Mouse (Mus musculus) brown adipose tissue, adult 24 weeks (tissue): ENCODE measurements around the gene Kcnmb2. TPM values are rescaled to one million over a fixed set of nuclear protein-coding genes. Genes with fewer than 3 reads are reported as not detected.

Experiments
- H3K27ac ChIP-seq: fragments of 200-500 bp; replicated peaks from 2 replicates; pipeline ENCODE4 v1.5.1; 2012; ENCODE audit warnings: low read depth, mild to moderate bottlenecking, low read length
- H3K4me1 ChIP-seq: fragments of 200-500 bp; 2 replicates; pipeline ENCODE4 v1.6.1; 2012; ENCODE audit warnings: low read length, mixed read lengths; ENCODE audit not compliant: control insufficient read depth, insufficient read depth, insufficient read length
- H3K4me3 ChIP-seq: fragments of 200-500 bp; 2 replicates; pipeline ENCODE4 v1.5.1; 2012; ENCODE audit warnings: low read depth, mild to moderate bottlenecking, low read length, moderate library complexity; ENCODE audit not compliant: insufficient read depth
- polyA plus RNA-seq: library from polyadenylated mRNA; stranded (reverse); fragments of >200 nt; gene quantifications from 2 replicates; pipeline ENCODE4 v1.2.4, GENCODE M21; 2012; ENCODE audit not compliant: missing spikeins, insufficient read depth, insufficient read length

Gene Kcnmb2
- polyA plus RNA-seq, result not detected in 2 replicates

DNA sequence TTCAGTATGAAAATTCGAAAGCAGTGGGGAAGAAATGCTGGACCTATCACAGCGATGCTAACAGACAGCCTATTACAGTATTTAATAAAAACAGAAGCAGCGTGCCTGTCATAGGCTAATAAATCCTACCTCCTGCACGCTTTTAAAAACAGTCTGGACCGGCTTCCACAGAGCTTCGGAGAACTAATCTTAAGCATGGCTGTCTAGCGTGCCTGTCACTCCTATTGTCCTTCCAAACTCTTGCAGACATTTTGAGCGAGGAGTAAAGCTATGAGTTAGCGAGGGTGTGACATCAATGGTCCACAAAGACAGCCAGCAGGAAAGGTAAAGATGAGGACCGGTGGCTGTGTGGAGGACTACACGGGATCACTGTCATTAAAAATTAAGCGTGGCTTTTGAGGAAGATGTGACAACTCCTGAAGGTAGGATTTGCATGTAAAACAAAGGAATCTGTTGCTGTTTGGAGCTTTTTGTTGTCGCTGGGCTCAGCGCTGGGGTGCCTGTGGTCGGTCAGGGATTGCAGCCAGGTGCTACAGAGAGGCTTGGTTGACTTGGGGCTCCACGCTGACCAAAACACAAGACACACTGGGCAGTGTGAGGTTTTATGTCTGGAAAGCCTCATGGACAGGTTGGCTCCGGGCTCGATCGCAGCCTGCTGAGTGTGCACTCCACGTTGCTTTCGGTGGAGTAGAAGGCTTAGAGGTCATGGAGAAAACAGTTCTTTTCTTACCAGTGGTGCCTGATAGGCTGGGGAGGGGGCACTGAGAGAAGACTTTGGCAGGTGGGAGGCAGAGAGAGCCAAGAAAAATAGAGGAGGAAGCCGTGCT, at the start of gene Kcnmb2:
Gene Kcnmb2 (plus strand): TSS at position 4 of the 827 bp plus-strand sequence.
- no peak within 1 kb of the TSS for H3K27ac ChIP-seq
- no peak within 1 kb of the TSS for H3K4me3 ChIP-seq

DNA sequence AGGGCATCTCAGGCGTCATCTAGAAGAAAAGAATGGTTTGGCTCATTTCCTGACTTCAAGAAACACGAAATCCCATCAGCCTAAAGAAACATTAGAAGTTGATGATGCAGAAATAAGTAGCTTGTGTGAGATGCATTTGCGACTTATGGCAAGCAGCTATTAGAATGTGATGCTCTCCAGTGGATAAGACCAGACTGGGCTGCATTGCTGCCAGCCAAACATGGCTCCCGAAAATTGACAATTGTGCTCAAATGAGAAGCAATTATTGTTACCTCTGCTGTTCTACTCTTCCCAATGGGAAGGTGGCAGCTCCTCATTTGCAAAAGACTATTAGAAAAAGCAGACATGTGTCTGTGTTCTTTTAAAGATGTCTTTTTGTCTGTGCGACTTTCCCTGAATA, 38.8 kb upstream of the Kcnmb2 start:
- Histone ChIP-seq H3K27ac (no peak overlapping the region), H3K4me1 (no peaks in the 10 kb centered on the region), H3K4me3 (no peak overlapping the region)

More for the DNA sequence above, at the start of gene Kcnmb2:
- no peaks in the 10 kb centered on the region for H3K4me1 ChIP-seq

DNA sequence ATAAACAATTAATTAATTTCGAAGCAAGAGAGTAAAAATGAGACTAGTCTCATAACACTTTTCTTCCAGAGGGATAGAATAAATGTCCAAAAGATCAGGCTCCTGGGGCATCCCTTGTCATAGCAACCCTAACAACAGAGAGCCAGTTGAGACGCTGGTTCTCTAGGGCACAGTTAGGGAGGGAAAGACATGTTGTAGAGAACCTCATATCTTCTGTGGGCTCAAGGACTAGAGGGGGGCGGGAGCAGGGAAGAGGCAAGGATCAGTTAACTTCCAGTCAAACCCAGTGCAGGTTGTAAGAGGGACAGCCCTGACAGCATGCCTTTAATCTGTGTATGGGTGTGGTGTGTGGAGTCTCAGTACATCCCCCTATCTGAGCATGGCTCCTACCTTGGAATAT, 38.2 kb upstream of the Kcnmb2 start:
- H3K4me3 ChIP-seq, result no peak overlapping the region
- no peaks in the 10 kb centered on the region for H3K4me1 ChIP-seq
- H3K27ac ChIP-seq, result no peak overlapping the region

DNA sequence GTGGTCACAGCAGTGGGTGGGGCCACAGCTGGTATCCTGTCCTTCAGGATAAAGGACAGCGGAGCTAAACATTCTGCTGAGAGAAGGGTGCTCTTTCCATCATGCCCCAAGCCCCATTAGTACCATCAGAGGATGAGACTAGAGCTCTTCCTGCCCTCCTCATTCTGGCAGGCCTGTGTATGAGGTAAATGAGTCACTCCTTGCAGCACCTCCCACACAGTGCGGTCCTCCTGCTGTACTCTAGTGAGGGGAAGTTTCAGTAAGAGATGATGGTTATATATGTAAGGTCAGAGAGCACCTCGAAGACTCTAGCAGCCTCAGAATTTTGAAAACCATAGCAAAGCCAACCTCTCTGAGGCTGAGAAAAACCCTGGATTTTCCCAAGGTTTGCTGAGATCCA, 30.8 kb upstream of the Kcnmb2 start:
- Histone ChIP-seq H3K4me3 (no peak overlapping the region), H3K4me1 (no peaks in the 10 kb centered on the region), H3K27ac (no peak overlapping the region)

DNA sequence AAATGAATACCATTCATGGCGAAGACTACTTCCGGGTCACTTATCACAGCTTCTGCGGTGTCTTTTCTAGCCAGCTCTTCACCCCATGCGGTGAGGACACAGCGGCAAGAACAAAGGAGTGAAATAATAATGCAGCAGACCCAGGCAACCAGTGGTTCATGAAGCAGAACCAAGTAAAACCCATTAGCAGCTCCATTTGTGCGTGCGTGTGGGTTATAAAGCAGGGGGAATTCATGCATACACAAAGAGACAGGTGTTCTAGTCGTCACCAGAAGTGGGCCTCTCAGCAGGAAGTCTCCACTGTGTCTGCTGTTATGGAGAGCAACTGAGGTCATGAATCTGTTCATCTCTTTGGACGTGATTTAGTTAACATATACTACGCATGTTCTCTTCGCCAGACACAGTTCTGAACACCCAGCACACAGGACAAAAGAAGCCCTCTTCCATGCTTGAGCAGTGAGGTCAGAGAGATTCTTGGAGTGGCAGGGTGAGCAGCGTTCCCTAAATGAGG, 19.6 kb upstream of the Kcnmb2 start:
- no peak overlapping the region for H3K4me3 ChIP-seq
- H3K27ac ChIP-seq, result no peak overlapping the region
- H3K4me1 ChIP-seq, result no peaks in the 10 kb centered on the region

DNA sequence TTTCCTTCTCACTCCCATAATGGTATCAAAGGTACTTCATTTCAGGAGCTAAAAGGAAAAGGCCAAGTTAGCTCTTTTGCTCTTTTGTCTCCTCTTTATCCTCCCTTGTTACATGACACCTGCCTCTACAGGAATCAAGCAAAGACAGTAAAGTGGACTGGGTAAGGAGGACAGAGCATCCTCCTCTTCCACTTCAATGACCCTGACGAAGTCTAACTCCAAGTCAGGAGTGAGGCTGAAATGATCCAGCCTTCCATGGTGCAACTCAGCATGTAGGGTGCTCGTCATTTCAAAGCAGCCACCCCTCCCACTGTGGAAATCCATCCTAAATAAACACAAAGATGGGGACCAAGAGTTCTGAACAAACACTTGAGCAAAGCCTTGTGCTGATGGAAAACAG, 9.7 kb upstream of the Kcnmb2 start:
- Histone ChIP-seq H3K4me1 (no peaks in the 10 kb centered on the region), H3K4me3 (no peak overlapping the region), H3K27ac (no peak overlapping the region)

DNA sequence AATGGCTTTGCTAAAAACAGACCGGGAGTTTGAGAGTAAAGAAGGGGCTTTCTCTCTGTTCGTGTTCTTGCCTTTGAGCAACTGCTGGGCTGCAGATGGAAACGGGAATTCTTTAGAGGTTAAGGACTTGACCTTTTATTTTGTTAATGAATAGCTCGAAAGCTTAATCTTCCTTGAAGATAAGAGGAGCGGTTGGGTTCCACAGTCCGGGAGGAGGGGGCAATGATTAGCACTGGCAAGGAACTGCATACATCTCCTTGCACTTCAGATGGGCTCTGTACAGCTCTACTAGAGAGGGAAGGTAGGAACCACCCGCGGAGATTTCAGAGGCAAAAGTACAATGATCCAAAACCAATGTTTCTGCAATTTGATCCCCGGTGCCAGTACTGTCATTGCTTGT, 1.2 kb downstream of the Kcnmb2 start:
- Histone ChIP-seq H3K4me3 (no peak overlapping the region), H3K27ac (no peak overlapping the region), H3K4me1 (no peaks in the 10 kb centered on the region)

DNA sequence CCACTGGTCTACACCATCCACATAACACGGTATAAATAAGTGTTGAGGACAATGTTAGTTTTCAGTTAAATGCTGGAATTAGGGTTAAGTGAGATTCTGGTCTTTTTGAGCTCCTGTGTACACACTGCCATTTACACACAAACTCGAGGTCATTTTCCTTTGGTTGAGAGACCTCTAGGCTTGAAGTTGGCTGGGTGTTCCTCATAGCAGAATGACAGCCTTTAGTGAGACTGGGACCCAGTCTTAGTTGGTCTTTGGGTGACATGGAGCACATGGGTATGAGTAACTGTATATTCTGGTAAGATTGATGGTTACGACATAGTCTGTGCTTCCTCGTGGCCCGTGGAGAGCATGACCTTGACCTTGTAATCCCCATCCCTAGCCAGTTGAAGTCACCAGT, 1.8 kb downstream of the Kcnmb2 start:
- Histone ChIP-seq H3K4me3 (no peak overlapping the region), H3K4me1 (no peaks in the 10 kb centered on the region), H3K27ac (no peak overlapping the region)

DNA sequence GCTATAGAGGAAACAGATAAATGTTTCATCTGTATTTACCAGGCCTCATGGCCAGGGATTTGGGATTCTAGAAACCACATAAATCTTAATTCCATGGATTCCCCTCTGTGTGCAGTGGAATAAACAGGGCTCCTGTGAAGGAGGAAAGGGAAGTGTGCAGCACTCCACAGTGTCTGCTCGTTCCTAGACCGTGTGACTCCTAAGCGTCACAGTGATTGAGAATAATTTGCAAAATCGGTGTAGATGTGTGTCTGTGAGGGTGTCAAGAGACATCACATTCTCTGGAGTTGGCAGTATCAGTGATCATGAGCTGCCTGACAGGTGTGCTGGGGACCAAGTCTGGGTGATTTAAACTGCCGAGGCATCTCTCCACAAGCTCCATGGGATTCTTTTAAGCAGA, 8.9 kb downstream of the Kcnmb2 start:
- H3K4me1 ChIP-seq, result no peaks in the 10 kb centered on the region

DNA sequence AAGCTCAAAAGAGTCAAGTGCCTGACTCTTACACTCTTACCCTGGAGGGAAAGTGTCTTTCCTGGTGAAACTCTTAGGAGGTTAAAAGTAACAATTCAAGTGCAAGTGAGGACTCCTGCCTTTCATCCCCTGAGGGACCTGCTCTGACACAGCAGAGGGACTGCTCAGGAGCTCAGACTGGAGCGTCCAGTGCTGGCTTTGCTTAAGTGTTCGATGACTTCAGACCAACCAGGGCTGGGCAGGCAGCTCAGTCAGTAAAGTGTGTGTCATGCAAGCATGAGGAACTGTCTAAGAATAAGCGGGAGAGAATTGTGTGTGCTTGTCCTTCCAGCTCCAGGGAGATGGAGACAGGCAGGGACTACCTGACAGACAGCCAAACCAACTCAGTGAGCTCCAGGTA, 9.4 kb downstream of the Kcnmb2 start:
- H3K4me1 ChIP-seq, result no peaks in the 10 kb centered on the region
- no peak overlapping the region for H3K27ac ChIP-seq
- no peak overlapping the region for H3K4me3 ChIP-seq

More for the DNA sequence above, 8.9 kb downstream of the Kcnmb2 start:
- no peak overlapping the region for H3K4me3 ChIP-seq
- no peak overlapping the region for H3K27ac ChIP-seq

DNA sequence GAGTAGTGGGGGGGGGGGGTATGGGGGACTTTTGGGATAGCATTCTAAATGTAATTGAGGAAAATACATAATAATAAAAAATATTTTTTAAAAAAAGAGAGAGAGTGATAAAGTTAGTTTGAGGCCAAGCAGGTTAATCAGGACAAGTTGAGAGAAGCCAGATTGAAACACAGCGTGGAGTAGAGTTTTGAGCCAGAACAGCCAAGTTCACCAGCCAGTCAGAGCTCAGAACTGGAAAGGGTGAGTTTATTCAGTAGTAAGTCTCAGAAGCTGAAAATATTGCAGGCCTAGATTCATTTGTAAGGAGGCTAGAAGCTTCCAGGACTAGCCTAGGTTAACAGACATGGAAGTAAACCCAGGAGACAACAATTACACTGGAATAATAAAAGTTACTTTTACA, 26.2 kb downstream of the Kcnmb2 start:
- Histone ChIP-seq H3K4me3 (no peak overlapping the region), H3K27ac (no peak overlapping the region), H3K4me1 (no peaks in the 10 kb centered on the region)

DNA sequence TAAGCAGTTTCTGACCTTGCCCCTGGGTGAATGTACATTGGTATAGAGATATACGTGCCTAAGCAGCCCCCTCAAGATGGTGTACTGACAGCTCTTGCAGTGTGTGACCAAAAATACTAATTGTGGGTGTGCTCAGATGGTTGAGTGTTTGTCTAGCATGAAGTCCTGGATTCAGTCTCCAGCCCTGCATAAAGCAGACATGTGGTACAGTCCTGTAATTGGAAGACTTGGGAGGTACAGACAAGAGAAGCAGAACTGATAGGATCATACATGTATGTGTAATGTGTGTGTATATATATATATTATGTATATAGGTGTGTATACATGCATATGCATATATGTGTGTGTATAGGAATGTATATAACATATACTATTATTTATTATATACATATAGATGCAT, 32.4 kb downstream of the Kcnmb2 start:
- Histone ChIP-seq H3K27ac (no peak overlapping the region), H3K4me3 (no peak overlapping the region), H3K4me1 (no peaks in the 10 kb centered on the region)

DNA sequence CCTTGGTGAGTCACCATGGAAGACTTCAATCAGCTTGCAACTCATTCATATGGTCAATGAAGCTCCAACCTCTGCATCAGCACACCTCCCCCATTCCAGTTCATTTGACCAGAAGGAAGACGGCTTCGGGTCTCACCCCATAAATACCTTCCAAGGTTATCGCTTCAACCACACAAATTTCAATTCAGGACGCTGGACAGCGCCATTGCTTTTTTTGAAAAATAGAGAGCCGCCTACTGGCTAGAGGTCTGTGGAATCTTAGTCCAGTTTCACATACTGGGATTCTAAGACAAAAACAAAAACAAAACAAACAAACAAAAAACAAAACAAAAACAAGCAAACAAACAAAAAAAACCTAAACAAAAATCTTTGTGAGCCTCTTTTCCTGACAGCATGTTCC, 39.2 kb downstream of the Kcnmb2 start:
- H3K27ac ChIP-seq, result no peak overlapping the region
- no peak overlapping the region for H3K4me3 ChIP-seq
- H3K4me1 ChIP-seq, result no peaks in the 10 kb centered on the region

DNA sequence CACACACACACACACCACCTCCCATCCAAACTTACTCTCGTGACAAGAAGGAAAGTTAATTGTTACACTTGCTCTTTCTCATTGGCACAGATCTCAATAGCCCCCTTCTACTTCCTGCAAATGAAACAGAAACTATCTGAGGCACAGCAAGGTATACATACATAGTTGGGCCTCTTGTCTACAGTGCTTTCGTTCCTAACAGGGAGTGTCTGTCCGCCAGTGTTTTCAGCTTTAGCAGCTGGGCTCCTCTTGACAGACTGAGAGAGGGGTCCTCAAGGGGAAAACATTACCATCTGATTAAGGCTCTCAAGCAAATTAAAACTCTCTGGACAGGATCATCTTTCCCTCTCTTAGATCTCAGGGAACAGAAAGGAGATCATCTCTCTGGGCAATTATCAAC, 51.9 kb downstream of the Kcnmb2 start:
- no peak overlapping the region for H3K4me3 ChIP-seq
- no peaks in the 10 kb centered on the region for H3K4me1 ChIP-seq
- H3K27ac ChIP-seq, result no peak overlapping the region

DNA sequence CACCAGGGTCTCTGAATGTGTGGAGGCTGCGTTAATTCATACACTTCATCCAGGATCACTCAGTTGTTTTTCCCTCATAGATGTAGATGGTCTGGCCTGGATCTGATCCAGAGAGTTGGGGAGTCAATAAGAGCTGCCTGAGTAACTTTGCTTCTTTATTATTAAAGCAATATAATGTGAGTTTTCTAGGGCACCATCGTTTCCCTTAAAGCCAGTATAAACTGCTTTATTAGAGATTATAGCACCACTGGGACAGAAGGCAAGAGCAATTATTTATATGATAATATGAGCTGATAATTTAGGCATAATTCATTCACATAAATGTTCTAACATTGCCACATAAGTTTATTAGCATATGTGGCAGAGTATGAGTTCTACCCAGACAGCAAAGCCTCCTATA, 52.7 kb downstream of the Kcnmb2 start:
- no peak overlapping the region for H3K4me3 ChIP-seq
- no peak overlapping the region for H3K27ac ChIP-seq
- H3K4me1 ChIP-seq, result no peaks in the 10 kb centered on the region

DNA sequence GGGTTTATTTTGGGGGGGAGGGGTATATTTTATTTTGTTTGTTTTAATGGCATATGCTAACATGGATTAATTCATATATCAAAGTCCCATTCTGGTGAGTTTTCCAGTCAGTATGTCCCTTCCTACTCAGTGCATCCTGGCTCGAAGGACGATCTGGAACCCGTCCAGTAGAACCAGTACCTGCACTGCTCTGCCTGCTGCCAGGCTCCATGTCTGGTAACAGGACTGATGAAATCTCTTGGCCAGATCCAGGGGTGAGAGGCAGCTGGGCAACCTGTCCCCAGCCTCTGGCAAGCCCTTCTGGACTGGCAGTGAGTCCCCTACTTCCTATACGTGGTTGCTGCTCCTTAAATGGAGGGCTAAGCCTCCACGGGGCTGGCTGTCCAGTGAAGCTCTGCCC, 57.5 kb downstream of the Kcnmb2 start:
- H3K4me1 ChIP-seq, result no peaks in the 10 kb centered on the region
- no peak overlapping the region for H3K27ac ChIP-seq
- H3K4me3 ChIP-seq, result no peak overlapping the region
